Mouse (Mus musculus) spleen, adult 2 months (tissue): Measurements from ENCODE around the gene Rap1b.

Experiments
- CTCF ChIP-seq: fragments of 200-500 bp; IDR thresholded peaks from 2 replicates; pipeline ENCODE4 v1.5.1; 2011; ENCODE audit warnings: mild to moderate bottlenecking, inconsistent platforms; ENCODE audit not compliant: insufficient read depth, insufficient read length, insufficient replicate concordance; ENCODE audit errors: extremely low read depth
- POLR2A ChIP-seq: fragments of 200-500 bp; IDR thresholded peaks from 2 replicates; pipeline ENCODE4 v1.6.1; 2011; ENCODE audit warnings: low read depth, low read length, inconsistent platforms

GRCm38 (mm10) chr10:117778328-117778910 is 67.4 kb downstream of the Rap1b start:
- no peak for TF ChIP-seq POLR2A
- TF ChIP-seq CTCF = no peak
